Mouse (Mus musculus) liver, adult 2 months (tissue): ENCODE measurements around the gene Cux1. TPM values are rescaled to one million over a fixed set of nuclear protein-coding genes. Genes with fewer than 3 reads are reported as not detected.

Experiments
- DNase-seq: peaks from one replicate; pipeline ENCODE4 v3.0.0-alpha.2; 2011; ENCODE audit warnings: low read depth, low spot score; ENCODE audit errors: extremely low read depth
- H3K27ac ChIP-seq: fragments of 200-500 bp; replicated peaks from 2 replicates; pipeline ENCODE4 v1.5.1; 2012; ENCODE audit warnings: low read depth, mild to moderate bottlenecking, control low read depth, inconsistent platforms, low read length; ENCODE audit not compliant: insufficient read depth
- H3K27me3 ChIP-seq: fragments of 200-500 bp; 2 replicates; pipeline ENCODE4 v1.6.1; 2012; ENCODE audit warnings: mild to moderate bottlenecking, moderate library complexity, low read length, inconsistent platforms; ENCODE audit not compliant: control insufficient read depth, insufficient read depth
- H3K36me3 ChIP-seq: fragments of 200-500 bp; 2 replicates; pipeline ENCODE4 v1.6.1; 2012; ENCODE audit warnings: low read length, inconsistent platforms; ENCODE audit not compliant: control insufficient read depth, insufficient read depth
- H3K4me1 ChIP-seq: fragments of 200-500 bp; 2 replicates; pipeline ENCODE4 v1.6.1; 2011; ENCODE audit warnings: low read length; ENCODE audit not compliant: control insufficient read depth, insufficient read depth
- H3K4me3 ChIP-seq: fragments of 200-500 bp; 2 replicates; pipeline ENCODE4 v1.5.1; 2011; ENCODE audit warnings: low read depth, mild to moderate bottlenecking, control low read depth, low read length, moderate library complexity; ENCODE audit not compliant: insufficient read depth
- H3K79me2 ChIP-seq: fragments of 200-500 bp; 2 replicates; pipeline ENCODE4 v1.6.1; 2012; ENCODE audit warnings: inconsistent platforms, mild to moderate bottlenecking, low read length, moderate library complexity; ENCODE audit not compliant: control insufficient read depth, insufficient read depth
- H3K9ac ChIP-seq: fragments of 200-500 bp; 2 replicates; pipeline ENCODE4 v1.6.1; 2012; ENCODE audit warnings: low read depth, mild to moderate bottlenecking, control low read depth, inconsistent platforms, low read length
- CTCF ChIP-seq: fragments of 200-500 bp; IDR thresholded peaks from 2 replicates; pipeline ENCODE4 v1.5.1; 2011; ENCODE audit warnings: low read depth, low read length, control low read depth
- POLR2A ChIP-seq: fragments of 200-500 bp; IDR thresholded peaks from 2 replicates; pipeline ENCODE4 v1.6.1; 2011; ENCODE audit warnings: low read length, control low read depth; ENCODE audit not compliant: insufficient read depth; ENCODE audit errors: extremely low read depth
- WGBS: fragments of 180-500 bp; shearing (Covaris S2); methylation state at CpG from one replicate; pipeline ENCODE4 v1.1.7; 2018; 5-methylcytosine and 5-hydroxymethylcytosine counted together
- polyA plus RNA-seq: library from polyadenylated mRNA; depleted of rRNA; stranded (reverse); fragments of >200 nt; gene quantifications from 2 replicates; pipeline ENCODE4 v1.2.3, GENCODE M21; 2012
- total RNA-seq: library from RNA; depleted of rRNA; stranded (reverse); fragments of >200 nt; gene quantifications from 2 replicates; pipeline ENCODE4 v1.2.3, GENCODE M21; 2014

Cux1 gene
- total and polyA plus RNA-seq, 2 experiments = 11.6 to 12.6 TPM

- Histone ChIP-seq H3K27ac (no peak overlapping the region), H3K36me3 (no peaks in the 10 kb centered on the region)
Observed at GRCm38 (mm10) chr5:136230348-136231035, 336.8 kb downstream of the Cux1 start.

GRCm38 (mm10) chr5:136226246-136226876 lies 340.9 kb downstream of the Cux1 start:
- no peak overlapping the region for H3K9ac ChIP-seq
- no peaks in the 10 kb centered on the region for H3K79me2 ChIP-seq
- H3K4me3 ChIP-seq = no peak overlapping the region
- DNase-seq = no peak
- TF ChIP-seq POLR2A (no peak), CTCF (no peak)
- H3K4me1 ChIP-seq = no peaks in the 10 kb centered on the region
- 79% methylated on average over 7 of the region's 7 CpGs for WGBS
- no peaks in the 10 kb centered on the region for H3K27me3 ChIP-seq
- no peak overlapping the region for H3K27ac ChIP-seq
- H3K36me3 ChIP-seq = no peaks in the 10 kb centered on the region

More at GRCm38 (mm10) chr5:136230348-136231035, 336.8 kb downstream of the Cux1 start:
- Histone ChIP-seq H3K27me3 (no peaks in the 10 kb centered on the region), H3K9ac (no peak overlapping the region), H3K79me2 (no peaks in the 10 kb centered on the region), H3K4me1 (no peaks in the 10 kb centered on the region), H3K4me3 (no peak overlapping the region)
- 93% methylated on average over 4 of the region's 4 CpGs for WGBS
- DNase-seq = no peak
- TF ChIP-seq POLR2A (no peak), CTCF (no peak)

- no peaks in the 10 kb centered on the region for H3K27me3 ChIP-seq
- WGBS = 89% methylated on average over 12 of the region's 12 CpGs
- TF ChIP-seq POLR2A (no peak), CTCF (no peak)
- H3K4me1 ChIP-seq = peaks cover 3% of the 10 kb centered on the region; the same call in 1 of the 2 replicates
- H3K79me2 ChIP-seq = no peaks in the 10 kb centered on the region
- no peak for DNase-seq
- H3K4me3 ChIP-seq = no peak overlapping the region
- no peaks in the 10 kb centered on the region for H3K36me3 ChIP-seq
- H3K27ac ChIP-seq = no peak overlapping the region
- no peak overlapping the region for H3K9ac ChIP-seq
Observed at GRCm38 (mm10) chr5:136218585-136218984, 348.7 kb downstream of the Cux1 start.

GRCm38 (mm10) chr5:136217932-136218381 lies 349.3 kb downstream of the Cux1 start:
- no peak for DNase-seq
- TF ChIP-seq POLR2A (no peak), CTCF (no peak)
- H3K9ac ChIP-seq = no peak overlapping the region
- no peak overlapping the region for H3K27ac ChIP-seq
- no peaks in the 10 kb centered on the region for H3K36me3 ChIP-seq
- 79% methylated on average over 4 of the region's 4 CpGs for WGBS
- H3K27me3 ChIP-seq = no peaks in the 10 kb centered on the region
- no peaks in the 10 kb centered on the region for H3K79me2 ChIP-seq
- H3K4me1 ChIP-seq = peaks cover 3% of the 10 kb centered on the region; the same call in 1 of the 2 replicates
- no peak overlapping the region for H3K4me3 ChIP-seq

GRCm38 (mm10) chr5:136217004-136217665 lies 350.2 kb downstream of the Cux1 start:
- no peak for DNase-seq

More at GRCm38 (mm10) chr5:136217004-136217665, 350.2 kb downstream of the Cux1 start:
- no peak overlapping the region for H3K4me3 ChIP-seq
- no peak for TF ChIP-seq POLR2A
- TF ChIP-seq CTCF = no peak
- WGBS = 80% methylated on average over 18 of the region's 18 CpGs
- H3K4me1 ChIP-seq = peaks cover 3% of the 10 kb centered on the region; the same call in 1 of the 2 replicates
- no peak overlapping the region for H3K9ac ChIP-seq
- no peaks in the 10 kb centered on the region for H3K27me3 ChIP-seq
- H3K27ac ChIP-seq = no peak overlapping the region
- H3K36me3 ChIP-seq = no peaks in the 10 kb centered on the region
- no peaks in the 10 kb centered on the region for H3K79me2 ChIP-seq
